Mouse (Mus musculus) kidney, embryonic 14.5 days (tissue): Measurements from ENCODE around the gene Gm4302. TPM values are rescaled to one million over a fixed set of nuclear protein-coding genes. Genes with fewer than 3 reads are reported as not detected.
"Not testable (repeated sequence)": the region's sequence is repeated elsewhere in the genome, so short reads cannot be mapped to it uniquely, and the experiment has no call there.

Source experiments
- ATAC-seq: fragments of 200-750 bp; cut with Nextera tagmentation; 2 replicates; pipeline ENCODE4 v1.8.0; 2017; ENCODE audit warnings: moderate number of reproducible peaks, mild to moderate bottlenecking, moderate TSS enrichment, moderate library complexity; ENCODE audit not compliant: low FRiP score, low TSS enrichment
- H3K27ac ChIP-seq: fragments of 300-500 bp; sonication (generic); 2 replicates; pipeline ENCODE4 v1.5.1; 2014; ENCODE audit warnings: low read depth, mild to moderate bottlenecking, low read length, moderate library complexity, mixed read lengths
- H3K27me3 ChIP-seq: fragments of 300-500 bp; sonication (generic); 2 replicates; pipeline ENCODE4 v1.6.1; 2014; ENCODE audit warnings: mild to moderate bottlenecking, low read length; ENCODE audit not compliant: control insufficient read depth, insufficient read depth
- H3K36me3 ChIP-seq: fragments of 300-500 bp; sonication (generic); 2 replicates; pipeline ENCODE4 v1.6.1; 2014; ENCODE audit warnings: low read length, mixed read lengths; ENCODE audit not compliant: control insufficient read depth, insufficient read depth
- H3K4me1 ChIP-seq: fragments of 300-500 bp; sonication (generic); 2 replicates; pipeline ENCODE4 v1.6.1; 2014; ENCODE audit warnings: low read length, mixed read lengths; ENCODE audit not compliant: control insufficient read depth, insufficient read depth
- H3K4me2 ChIP-seq: fragments of 300-500 bp; sonication (generic); replicated peaks from 2 replicates; pipeline ENCODE4 v1.6.1; 2014; ENCODE audit warnings: low read depth, mild to moderate bottlenecking, low read length
- H3K4me3 ChIP-seq: fragments of 300-500 bp; sonication (generic); 2 replicates; pipeline ENCODE4 v1.5.1; 2014; ENCODE audit warnings: mild to moderate bottlenecking, low read length
- H3K9ac ChIP-seq: fragments of 300-500 bp; sonication (generic); 2 replicates; pipeline ENCODE4 v1.6.1; 2014; ENCODE audit warnings: low read depth, mild to moderate bottlenecking, low read length, moderate library complexity
- H3K9me3 ChIP-seq: fragments of 300-500 bp; sonication (generic); 2 replicates; pipeline ENCODE4 v1.6.1; 2016; ENCODE audit warnings: low read length; ENCODE audit not compliant: control insufficient read depth
- WGBS: fragments of 180-500 bp; shearing (Covaris S2); extraction: QIAGEN DNeasy Blood & Tissue Kit; methylation state at CpG from one replicate; pipeline ENCODE4 v1.1.7; 2014; 5-methylcytosine and 5-hydroxymethylcytosine counted together
- polyA plus RNA-seq: library from polyadenylated mRNA; unstranded; fragments of >200 nt; fragmentation: Nextera tagmentation; extraction: Ambion mirVana; gene quantifications from 2 replicates; pipeline ENCODE4 v1.2.1, GENCODE M21; 2014

Gene Gm4302
- polyA plus RNA-seq, result not detected in 2 replicates

DNA sequence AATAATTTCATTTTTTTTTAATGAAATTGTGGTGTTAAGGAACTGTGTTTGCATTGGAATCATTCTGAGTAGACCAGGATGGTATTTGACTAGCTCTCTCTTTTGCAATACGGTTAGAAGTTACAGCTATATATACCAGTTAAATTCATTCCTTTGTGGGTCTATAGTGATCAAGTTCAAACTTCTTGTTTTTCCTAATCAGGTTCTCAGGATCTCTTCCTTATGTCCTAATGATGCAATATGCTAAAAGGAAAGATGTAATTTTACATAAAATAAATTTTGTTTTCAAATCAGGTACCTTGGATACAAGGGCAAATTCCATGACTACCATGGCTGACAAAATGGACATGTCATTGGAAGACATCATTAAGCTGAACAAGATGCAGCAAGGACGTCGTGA lies at the start of gene Gm4302:
Gm4302 (plus strand) TSS at position 301 of the 400 bp plus-strand sequence.
- WGBS, result no CpG with 5 or more reads among the region's 3 CpGs
- H3K9ac ChIP-seq, H3K9me3 ChIP-seq, H3K27ac ChIP-seq, H3K4me3 ChIP-seq, ATAC-seq, H3K4me1 ChIP-seq, H3K27me3 ChIP-seq, H3K36me3 ChIP-seq, H3K4me2 ChIP-seq: not testable (repeated sequence)

DNA sequence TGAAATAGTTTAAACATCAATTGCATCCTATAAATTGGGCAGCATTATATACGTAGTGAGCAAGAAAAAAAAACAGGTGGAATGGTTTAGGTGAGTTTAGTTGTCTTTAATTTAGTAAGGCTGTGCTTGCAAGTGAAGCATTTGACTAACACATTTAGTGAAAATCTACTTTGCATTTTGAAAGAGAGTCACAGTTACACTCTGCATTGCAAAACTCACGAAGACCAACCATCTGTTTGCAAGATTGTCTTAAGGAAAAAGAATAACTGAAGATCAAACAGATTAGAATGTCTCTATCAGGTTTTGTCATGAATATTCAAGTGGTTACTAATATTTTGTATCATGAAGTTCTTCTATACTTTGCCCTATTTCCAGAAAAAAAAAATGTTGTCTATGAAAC lies 44.5 kb upstream of the Gm4302 start:
- no peaks in the 10 kb centered on the region for H3K27me3 ChIP-seq
- WGBS, result 79% methylated on average over 2 of the region's 2 CpGs
- no peak for ATAC-seq
- H3K9ac ChIP-seq, result no peak overlapping the region
- H3K4me3 ChIP-seq, result no peak overlapping the region
- H3K4me1 ChIP-seq, result no peaks in the 10 kb centered on the region
- H3K4me2 ChIP-seq, result no peak overlapping the region
- no peak overlapping the region for H3K27ac ChIP-seq
- H3K9me3 ChIP-seq, result no peaks in the 10 kb centered on the region
- no peaks in the 10 kb centered on the region for H3K36me3 ChIP-seq

DNA sequence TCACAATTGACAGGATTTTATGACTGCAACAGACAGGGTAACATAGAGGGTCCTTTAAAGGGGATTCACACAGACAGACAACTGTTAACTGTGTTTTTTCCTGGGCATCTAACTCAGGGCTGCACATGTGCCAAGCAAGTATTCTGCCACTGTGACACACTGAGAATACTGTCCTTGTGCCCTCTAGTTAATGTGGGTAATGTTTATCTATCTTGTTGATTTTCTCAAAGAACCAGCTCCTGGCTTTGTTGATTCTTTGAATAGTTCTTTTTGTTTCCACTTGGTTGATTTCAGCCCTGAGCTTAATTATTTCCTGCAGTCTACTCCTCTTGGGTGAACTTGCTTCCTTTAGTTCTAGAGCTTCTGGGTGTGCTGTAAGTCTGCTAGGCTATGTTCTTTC lies 40.5 kb upstream of the Gm4302 start:
- not testable (repeated sequence) for ATAC-seq, H3K36me3 ChIP-seq, H3K4me3 ChIP-seq, H3K4me2 ChIP-seq, H3K9me3 ChIP-seq, H3K9ac ChIP-seq, H3K27ac ChIP-seq, H3K4me1 ChIP-seq, H3K27me3 ChIP-seq

DNA sequence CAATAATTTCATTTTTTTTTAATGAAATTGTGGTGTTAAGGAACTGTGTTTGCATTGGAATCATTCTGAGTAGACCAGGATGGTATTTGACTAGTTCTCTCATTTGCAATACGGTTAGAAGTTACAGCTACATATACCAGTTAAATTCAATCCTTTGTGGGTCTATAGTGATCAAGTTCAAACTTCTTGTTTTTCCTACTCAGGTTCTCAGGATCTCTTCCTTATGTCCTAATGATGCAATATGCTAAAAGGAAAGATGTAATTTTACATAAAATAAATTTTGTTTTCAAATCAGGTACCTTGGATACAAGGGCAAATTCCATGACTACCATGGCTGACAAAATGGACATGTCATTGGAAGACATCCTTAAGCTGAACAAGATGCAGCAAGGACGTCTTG lies 5.3 kb upstream of the Gm4302 start, which contains the start of gene Gm4301:
Gm4301 (plus strand) TSS at position 301 of the 400 bp plus-strand sequence.
- H3K9me3 ChIP-seq, H3K4me2 ChIP-seq, H3K9ac ChIP-seq, H3K27me3 ChIP-seq, H3K4me3 ChIP-seq, H3K36me3 ChIP-seq, H3K4me1 ChIP-seq, ATAC-seq, H3K27ac ChIP-seq: not testable (repeated sequence)
- no CpG with 5 or more reads among the region's 2 CpGs for WGBS

DNA sequence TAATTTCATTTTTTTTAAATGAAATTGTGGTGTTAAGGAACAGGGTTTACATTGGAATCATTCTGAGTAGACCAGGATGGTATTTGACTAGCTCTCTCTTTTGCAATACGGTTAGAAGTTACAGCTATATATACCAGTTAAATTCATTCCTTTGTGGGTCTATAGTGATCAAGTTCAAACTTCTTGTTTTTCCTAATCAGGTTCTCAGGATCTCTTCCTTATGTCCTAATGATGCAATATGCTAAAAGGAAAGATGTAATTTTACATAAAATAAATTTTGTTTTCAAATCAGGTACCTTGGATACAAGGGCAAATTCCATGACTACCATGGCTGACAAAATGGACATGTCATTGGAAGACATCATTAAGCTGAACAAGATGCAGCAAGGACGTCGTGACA lies 5.0 kb downstream of the Gm4302 start, which contains the start of gene Gm4303:
Gm4303 (plus strand) TSS at position 301 of the 400 bp plus-strand sequence.
- H3K4me1 ChIP-seq, ATAC-seq, H3K9ac ChIP-seq, H3K27me3 ChIP-seq, H3K36me3 ChIP-seq, H3K4me2 ChIP-seq, H3K9me3 ChIP-seq, H3K27ac ChIP-seq, H3K4me3 ChIP-seq: not testable (repeated sequence)
- WGBS, result no CpG with 5 or more reads among the region's 3 CpGs

DNA sequence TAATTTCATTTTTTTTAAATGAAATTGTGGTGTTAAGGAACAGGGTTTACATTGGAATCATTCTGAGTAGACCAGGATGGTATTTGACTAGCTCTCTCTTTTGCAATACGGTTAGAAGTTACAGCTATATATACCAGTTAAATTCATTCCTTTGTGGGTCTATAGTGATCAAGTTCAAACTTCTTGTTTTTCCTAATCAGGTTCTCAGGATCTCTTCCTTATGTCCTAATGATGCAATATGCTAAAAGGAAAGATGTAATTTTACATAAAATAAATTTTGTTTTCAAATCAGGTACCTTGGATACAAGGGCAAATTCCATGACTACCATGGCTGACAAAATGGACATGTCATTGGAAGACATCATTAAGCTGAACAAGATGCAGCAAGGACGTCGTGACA lies 10.2 kb downstream of the Gm4302 start, which contains the start of gene Gm4305:
Gm4305 (plus strand) TSS at position 301 of the 400 bp plus-strand sequence.
- not testable (repeated sequence) for ATAC-seq, H3K27me3 ChIP-seq, H3K4me1 ChIP-seq, H3K27ac ChIP-seq, H3K4me2 ChIP-seq, H3K9me3 ChIP-seq, H3K4me3 ChIP-seq, H3K9ac ChIP-seq, H3K36me3 ChIP-seq
- no CpG with 5 or more reads among the region's 3 CpGs for WGBS

DNA sequence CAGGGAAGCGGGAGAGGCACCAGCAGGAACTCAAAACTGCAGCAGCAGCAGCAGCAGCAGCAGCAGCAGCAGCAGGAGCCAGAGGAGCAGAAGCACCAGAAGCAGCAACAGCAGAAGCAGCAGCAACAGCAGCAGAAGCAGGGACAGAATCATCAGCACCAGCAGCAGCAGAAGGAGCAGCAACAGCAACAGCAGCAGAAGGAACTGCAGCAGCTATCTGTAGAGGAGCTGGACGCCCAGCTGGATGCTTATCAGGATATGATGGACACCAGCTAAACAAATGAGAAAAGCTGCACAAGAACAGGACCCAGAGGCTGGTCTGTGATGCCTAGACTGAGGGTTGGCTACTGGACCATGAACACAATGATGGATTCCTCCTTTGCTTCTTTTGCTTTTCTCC lies 16.2 kb downstream of the Gm4302 start:
- not testable (repeated sequence) for H3K27ac ChIP-seq, H3K36me3 ChIP-seq, H3K9ac ChIP-seq, H3K27me3 ChIP-seq, H3K4me1 ChIP-seq, H3K4me2 ChIP-seq, ATAC-seq, H3K4me3 ChIP-seq, H3K9me3 ChIP-seq
- 59% methylated on average over 1 of the region's 2 CpGs for WGBS

DNA sequence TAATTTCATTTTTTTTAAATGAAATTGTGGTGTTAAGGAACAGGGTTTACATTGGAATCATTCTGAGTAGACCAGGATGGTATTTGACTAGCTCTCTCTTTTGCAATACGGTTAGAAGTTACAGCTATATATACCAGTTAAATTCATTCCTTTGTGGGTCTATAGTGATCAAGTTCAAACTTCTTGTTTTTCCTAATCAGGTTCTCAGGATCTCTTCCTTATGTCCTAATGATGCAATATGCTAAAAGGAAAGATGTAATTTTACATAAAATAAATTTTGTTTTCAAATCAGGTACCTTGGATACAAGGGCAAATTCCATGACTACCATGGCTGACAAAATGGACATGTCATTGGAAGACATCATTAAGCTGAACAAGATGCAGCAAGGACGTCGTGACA lies 20.4 kb downstream of the Gm4302 start, which contains the start of gene Gm4307:
Gm4307 (plus strand) TSS at position 301 of the 400 bp plus-strand sequence.
- H3K4me1 ChIP-seq, H3K36me3 ChIP-seq, ATAC-seq, H3K27me3 ChIP-seq, H3K4me2 ChIP-seq, H3K9me3 ChIP-seq, H3K9ac ChIP-seq, H3K4me3 ChIP-seq, H3K27ac ChIP-seq: not testable (repeated sequence)
- WGBS, result no CpG with 5 or more reads among the region's 3 CpGs

DNA sequence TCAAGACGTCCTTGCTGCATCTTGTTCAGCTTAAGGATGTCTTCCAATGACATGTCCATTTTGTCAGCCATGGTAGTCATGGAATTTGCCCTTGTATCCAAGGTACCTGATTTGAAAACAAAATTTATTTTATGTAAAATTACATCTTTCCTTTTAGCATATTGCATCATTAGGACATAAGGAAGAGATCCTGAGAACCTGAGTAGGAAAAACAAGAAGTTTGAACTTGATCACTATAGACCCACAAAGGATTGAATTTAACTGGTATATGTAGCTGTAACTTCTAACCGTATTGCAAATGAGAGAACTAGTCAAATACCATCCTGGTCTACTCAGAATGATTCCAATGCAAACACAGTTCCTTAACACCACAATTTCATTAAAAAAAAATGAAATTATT lies 41.8 kb downstream of the Gm4302 start, which contains the start of gene Gm4312:
Gm4312 (minus strand) TSS at position 101 of the 400 bp plus-strand sequence.
- H3K36me3 ChIP-seq, H3K27ac ChIP-seq, H3K4me3 ChIP-seq, H3K4me2 ChIP-seq, H3K4me1 ChIP-seq, ATAC-seq, H3K9ac ChIP-seq, H3K9me3 ChIP-seq, H3K27me3 ChIP-seq: not testable (repeated sequence)
- WGBS, result no CpG with 5 or more reads among the region's 2 CpGs
